Mouse (Mus musculus) urinary bladder, postnatal 4 days (tissue): ENCODE measurements at regions not wholly inside any gene's neighbourhood (a gene's known extent, or its start where the extent isn't known, plus 50 kb on each side); places are given as distances from the start of the nearest gene placed in this dataset.

Source experiments
- DNase-seq, 2 experiments: peaks; one replicate each; pipeline ENCODE4 v3.0.0; 2021 to 2022; ENCODE audit warnings: low spot score in 2 of 2

DNA sequence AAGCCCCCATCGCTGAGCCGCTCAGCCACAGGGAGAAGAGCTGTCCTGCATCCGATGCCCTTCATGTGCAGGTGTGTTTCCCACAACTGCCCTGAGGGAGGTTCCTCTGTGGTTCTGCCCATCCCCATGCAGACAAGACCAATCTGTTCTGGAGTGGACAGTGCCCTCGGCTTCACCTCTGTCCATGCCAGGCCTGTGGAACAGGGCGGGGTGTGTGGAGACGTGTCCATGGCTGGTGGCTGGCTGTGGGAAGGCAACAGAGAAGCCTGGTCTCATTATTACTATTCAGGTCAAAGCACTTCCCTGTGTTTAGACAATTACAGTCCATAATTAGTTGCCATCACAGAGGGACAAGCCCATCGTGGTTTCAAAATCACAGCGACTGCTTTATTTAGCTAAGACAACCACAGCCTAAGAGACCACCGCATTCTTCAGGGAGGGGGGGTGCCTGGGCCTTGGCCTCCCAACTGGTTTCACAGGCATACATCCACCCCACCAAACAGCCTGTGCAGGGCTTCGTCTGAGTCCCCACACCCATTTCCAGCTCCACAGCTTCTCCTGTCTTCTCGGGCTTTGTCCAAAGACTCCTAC is 97.7 kb downstream of the Rplp1 start:
- no peak for DNase-seq

DNA sequence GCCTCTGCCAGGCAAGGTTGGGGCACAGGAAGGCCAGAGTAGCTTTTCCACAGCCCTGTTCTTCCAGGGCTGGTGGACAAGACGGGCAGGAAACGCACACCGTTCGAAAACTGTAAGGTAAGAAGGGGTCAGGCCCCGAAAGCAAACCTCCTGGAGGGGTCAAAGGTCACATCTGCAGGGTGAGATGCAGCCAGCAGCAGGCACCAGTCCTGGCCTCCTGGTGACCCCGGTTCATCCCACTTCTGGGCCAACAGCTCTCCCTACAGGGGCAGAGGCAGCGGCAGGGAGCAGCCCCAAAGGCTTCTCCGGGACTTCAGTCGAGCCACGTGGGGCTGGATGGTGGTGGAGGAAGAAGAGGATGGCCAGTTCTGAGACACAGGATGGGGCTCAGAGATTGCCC is 98.3 kb downstream of the Rplp1 start:
- DNase-seq = no peak

DNA sequence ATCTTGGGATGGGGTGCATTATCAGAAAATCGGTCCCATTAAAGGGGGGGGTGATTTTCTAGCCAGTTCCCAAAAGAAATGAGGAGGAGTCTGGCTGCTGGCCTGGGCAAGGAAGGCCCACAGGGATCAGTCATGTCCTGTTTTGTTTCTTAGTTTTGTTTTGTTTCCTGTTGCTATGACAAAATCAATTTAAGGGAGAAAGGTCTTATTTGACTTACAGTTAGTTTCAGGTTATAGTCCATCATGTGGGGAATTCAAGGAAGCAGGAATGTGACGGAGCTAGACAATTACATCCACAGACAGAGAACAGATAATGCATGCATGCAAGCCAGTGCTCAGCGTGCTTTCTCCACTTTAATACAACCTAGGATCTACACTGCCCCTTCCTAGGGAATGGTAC is 101.1 kb downstream of the Rplp1 start:
- no peak for DNase-seq

DNA sequence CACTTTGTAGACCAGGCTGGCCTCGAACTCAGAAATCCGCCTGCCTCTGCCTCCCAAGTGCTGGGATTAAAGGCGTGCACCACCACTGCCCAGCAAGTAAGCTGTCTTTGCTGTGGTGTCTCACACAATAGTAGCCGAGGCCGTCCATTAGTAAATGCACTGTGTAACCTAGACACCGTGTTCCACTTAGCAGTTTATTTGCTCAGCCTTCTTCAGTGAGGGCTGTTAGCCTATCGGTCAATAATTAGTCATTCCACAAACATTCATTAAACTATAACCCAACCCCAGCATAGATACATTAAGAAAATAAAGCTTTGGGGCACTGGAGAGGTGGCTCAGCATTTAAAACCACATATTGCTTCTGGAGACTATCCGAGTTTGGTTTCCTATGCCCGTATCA is 102.0 kb downstream of the Rplp1 start:
- no peak for DNase-seq

DNA sequence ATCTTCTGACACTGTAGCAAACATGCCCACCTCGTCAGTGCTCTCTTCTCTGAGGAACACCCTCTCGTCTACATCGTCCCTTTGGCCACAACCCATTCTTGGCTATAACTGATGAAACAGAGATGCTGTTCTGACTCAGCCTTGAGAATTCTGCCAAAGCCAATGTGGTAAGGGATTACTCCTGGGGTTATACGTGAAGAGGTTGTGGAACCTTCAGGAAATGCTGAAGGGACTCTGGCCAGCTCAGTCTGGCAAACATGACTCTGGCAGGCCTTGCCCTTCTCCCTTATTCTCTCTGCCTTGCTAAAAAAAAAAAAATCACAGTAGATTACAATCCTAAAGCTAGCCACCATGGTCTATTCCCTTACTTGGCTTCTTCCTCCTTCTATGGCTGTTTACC is 103.9 kb downstream of the Rplp1 start:
- DNase-seq = no peak

DNA sequence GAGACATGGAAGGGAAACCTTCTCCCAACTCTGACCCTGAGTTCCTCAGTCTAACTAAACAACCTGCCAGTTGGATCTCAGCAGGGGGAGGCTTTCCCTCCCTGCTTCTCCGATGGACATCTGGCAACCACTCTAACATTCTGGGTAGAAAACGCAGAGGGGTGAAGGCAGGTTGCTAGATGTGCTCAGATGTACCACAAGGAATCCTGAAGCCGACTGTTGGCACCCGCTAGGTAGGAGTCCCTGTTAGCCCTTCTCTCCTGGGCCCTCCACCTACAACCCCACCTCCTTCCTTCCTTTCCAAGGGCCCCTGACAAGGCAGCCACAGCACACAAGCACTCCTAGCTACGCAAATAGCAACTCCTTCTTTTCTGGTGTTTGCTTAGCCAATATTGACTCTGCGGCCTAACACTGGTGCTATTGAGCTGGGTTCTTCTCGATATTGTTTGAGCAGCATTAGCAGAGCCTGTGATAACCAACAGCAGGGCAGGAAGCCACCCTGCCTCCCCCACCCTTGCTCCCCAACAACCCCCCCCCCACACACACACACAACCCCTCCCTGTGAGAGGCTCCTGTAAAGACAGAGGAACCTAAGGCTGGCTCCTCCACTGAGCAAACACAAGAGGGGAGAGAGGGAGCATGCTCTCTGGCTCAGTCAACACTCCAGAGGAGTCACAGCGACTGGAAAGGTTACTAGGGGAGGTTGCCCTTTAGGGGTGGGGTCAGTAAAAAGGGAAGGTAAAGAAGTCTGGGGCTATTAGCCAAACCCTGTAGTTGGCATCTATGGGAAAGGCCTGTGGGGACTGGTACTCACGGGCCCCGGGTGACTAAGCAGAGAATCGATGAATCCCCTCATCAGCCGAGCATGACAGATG is 105.8 kb downstream of the Rplp1 start:
- no peak for DNase-seq

DNA sequence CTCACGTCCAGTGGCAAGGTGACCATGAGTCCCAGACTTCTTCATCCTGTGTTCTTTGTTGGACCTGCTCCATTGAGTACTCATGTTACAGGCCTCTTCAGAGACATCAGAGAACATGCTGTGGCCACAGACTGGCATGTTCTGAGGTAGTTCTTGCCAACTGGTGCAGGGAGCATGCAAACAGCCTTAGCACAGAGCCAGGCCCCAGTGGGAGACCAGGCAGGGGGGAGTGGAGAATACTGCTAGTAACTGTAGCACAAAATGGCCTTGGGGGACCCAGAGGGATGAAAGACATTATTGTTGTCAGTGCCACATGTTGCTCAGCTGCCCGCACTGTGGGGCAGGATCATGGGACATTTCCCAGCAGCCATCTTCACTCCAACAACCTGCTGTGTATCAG is 108.4 kb downstream of the Rplp1 start:
- no peak for DNase-seq

DNA sequence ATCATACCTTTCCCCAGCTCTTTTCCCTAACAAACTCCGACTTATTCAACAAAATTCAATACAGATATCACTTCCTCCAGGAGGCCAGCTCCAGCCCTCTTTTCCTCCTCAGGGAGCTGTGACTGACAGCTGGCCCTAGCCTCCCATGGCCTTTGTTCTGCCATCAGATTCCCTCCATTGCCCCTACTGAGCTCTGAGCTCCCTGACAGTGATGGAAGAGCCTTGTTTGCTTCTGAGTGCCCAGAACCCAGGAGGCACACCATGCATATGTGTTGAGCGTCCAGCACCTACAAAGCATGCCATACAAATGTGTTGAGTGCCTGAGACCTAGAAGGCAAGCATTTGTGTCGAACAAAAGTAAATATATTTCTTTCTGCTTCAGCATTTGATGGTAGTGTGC is 110.8 kb downstream of the Rplp1 start:
- DNase-seq = no peak

DNA sequence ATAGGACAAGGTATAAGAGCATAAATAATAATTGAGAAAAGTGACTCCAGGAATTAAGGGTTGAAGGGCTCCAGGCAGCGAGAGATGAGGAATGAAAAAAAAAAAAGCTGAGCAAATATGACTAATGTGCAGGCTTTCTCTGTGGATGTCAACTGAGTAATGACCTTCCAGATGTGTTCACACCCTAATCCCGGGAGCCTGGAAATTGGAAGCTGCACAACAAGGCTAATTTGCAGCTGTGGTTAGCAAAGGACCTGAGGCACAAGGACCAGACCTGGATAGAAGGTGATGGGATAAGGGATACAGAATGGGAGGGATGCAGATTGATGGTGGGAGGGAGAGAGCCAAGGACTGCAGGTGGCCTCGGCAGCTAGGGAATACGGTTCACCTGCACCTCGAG is 111.6 kb downstream of the Rplp1 start:
- no peak for DNase-seq

DNA sequence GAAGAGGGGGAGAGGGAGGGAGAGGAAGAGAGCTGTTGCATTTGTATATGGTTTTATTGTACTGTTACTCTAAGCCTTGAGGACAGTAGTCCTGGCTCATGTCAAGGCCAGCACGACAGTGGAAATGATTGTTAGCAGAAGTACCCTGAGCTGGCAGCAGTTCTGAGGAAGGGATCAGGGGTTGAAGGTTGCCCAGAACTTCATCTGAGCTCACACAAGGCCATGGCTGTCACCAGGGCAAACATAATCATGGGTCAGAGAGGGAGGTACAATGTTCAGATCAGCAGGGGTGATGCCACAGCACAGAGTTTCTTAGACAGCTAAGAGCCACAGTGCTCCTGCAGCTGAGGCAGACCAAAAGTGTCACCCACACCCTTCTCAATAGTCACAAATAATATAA is 114.8 kb downstream of the Rplp1 start:
- no peak for DNase-seq

DNA sequence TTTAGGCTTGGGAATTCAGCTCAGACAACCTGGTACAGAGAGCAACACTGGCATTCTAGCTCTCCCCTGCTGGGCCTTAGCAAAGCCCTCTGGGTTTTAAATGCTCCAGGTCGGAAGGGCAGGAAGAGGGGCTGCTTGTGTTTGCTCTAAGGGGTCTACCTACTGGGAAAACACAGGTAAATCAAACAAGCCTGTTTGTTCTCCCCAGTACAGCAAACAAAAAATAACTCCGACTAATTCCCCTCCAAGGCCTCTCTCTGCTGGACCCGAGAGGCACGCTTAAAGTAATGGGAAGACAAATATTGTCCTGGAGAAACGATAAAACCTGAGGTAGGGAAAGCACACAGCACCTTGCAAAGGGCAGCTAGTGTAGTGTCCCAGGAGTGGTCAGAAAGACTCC is 118.4 kb downstream of the Rplp1 start:
- no peak for DNase-seq

DNA sequence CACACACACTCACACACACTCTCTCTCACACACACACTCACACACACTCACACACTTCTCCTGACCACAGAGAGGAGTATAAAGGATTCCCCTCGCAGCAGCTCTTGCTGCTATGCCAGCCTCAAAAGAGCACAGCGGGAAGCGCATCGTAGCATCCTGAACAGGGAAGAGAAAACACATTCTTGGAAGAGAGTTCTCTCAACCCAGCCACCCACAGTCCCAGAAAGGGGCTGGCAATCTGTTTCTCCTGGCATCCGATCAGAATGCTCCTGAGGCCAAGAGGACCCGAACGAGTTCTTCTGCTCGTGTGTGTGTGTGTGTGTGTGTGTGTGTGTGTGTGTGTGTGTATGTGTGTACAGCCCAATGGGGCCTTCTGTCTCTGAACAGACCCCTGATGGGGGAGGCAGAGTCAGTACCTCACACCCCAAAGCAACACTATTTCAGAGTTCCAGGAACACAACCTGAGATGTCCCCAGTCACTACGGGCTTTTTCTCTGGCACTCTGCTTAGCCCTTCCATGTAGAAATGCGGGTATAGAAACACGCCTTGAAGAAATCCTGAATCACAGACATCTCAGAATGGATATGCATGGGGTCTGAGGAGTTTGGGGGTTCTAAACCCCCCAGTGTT is 122.8 kb downstream of the Rplp1 start:
- no peak for DNase-seq

DNA sequence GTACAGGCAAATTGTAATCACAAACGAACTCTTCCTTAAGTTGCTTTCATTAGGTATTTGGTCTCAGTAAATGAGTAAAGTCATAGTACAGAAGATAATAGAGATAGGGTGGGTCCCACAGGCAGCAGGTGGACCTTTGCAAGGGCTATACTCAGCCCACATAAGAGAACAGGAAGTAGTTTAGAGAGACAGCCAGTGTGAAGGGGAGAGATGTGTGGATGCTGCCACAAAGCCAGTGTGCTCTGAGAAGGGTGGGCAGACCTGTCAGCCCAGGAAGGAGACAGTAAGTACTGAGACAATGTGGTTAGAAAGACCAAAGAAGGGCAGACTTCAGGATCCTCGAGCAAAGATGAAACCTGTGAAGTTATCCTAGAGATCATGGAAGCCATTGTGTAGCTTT is 123.5 kb downstream of the Rplp1 start:
- DNase-seq = no peak

DNA sequence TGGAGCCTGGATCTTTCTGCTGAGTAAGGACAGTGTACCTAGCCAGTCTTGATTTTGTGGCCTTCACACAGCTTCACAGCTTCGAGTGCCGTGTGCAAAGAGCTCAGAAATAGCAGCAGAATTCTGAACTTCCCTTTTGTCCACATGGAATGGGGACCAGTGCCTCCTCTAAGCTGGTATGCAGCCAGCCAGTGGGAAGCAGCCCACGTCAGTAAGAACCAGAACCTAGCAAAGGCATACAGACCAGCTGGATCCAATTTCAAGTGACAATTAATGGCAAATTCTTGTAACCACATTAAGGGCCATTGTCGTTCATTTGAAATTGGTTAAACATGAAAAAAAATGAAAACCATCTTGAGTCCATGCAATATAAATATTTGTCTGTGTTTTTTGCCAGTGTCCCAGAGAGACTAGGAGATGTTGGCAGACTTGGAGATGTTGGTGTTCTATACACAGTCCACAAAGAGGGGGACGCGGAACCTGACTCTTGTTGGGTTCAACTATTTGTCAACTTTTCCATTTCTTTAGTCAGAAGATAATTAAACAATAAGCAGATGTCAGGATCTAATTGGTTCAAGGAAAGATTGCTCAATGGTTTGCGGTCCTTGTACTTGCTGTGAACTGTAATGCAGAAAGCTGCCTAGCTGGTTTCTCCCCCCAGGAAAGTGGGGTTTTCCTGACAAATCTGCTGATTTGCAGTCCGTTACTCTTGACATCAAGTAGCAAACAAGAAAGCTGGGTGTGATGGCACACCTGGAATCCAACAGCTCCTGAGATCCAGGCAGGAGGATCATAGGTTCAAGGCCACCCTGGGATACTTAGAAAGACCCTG is 125.1 kb downstream of the Rplp1 start:
- DNase-seq = no peak

DNA sequence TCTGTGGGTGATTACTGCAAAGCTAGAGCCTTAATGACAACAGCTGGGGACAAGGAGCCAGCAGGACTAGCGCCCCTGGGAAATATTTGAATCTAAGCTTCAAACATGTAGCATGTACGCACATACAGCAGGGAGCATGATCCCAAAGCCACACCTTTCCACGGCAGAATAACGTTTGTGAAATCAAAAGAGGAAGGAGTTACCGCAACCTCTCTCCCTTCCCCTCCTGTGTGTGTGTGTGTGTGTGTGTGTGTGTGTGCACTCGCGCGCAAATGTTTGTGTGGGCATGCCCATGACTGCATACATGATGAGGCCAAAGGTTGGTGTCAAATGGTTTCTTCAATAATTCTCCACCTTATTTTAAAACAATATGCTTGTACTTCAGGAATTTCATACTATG is 132.9 kb downstream of the Rplp1 start:
- no peak for DNase-seq

DNA sequence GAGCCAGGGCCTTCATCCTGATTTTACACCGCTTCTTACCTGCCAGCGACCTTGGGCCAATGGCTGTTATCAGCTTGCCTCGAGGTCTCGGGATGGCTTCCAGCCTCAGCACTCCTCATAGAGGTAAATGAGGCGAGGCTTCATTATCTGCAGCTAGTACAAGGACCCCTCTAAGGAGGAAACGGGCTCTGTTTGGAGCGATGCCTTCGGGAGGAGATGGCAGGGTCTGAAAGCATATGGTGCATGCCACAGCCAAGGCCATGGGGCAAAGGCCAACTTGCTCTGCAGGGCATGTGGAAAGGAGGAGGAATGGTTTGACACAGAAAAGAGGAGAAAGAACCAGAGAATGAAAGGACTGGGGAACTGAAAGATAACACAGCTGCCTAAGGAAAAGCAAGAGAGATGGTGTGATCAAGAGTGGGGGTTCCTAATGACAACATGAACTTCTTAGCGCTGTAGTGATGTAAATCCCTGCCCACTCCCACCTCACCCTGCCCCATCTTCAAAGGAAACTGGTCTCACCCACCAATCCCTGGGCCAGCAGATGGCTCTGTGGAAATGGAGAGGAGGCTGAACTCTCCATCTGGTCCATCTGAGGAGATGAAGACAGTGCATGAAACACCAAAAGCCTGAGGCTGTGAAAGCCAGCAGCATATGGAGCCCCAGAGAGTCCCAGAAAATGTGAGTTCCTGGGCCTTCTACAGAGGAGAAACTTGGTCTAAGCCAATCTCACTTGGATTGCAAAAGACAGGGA is 134.0 kb downstream of the Rplp1 start:
- DNase-seq = no peak

DNA sequence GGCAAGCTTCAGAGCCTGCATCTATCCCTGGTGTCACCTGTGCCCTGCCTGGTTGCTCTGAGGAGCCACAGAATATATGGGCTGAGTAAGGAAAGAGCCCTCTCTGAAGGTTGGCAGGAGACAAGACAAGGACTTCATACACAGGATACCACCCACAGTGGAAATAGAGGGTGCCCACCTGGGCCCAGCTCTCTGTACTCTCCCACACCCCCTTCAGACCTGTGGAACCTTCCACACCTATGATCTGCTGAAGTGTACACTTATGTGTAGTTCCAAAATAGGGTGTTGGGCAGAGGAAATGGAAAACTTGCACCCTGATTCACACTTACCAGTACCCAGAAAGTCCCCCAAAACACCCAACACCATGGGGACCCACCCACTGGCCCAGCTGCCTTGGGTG is 135.2 kb downstream of the Rplp1 start:
- DNase-seq = no peak

DNA sequence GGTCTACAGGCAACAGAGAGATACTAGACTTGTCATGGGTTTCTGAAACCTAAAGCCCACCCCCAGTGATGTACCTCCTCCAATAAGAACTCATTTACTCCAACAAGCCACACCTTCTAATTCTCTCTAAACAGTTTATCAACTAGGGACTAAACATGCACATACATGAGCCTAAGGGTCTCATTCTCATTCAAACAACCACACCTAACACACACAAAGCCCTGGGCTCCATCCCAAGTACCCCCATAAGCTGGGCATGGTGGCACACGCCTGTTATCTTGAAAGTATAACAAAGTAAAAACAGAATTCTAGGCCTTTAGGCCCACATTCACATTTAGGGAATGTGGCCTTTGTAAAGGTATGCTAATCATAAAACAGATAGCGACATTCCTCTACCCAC is 137.9 kb downstream of the Rplp1 start:
- DNase-seq = no peak

DNA sequence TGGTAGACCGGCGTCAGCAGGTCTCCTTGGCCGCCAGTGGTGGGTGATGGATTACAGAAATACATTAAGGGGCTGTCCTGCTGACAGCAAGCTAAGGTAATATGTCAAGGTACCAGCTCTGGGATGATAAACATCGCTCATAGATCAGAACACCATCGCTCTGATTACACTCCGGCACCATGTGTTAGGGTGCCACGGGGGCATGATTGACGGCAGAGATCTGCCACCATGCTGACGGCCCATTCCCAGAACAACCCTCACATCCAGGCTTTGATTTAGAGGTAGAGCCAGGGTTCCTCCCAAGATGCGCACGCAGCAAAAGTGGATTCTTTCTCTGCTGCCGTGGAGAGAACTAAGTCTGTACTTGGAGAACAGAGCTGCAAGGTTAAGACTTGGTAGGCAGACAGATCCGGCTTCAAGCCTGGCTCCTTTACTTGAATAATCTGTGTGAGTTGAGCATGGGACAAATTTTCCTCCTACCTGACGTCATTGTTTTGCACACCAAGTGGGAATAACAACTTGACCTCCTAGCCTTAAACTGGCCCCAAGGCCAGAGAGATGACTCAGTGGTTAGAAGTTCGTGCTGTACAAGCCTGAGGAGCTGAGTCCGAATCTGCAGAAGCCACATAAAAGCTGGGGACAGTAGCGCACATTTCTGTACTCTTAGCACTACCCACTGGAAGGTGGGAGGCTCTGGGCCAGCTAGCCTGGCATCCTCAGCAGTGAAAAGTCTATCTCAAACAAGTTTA is 144.0 kb downstream of the Rplp1 start:
- DNase-seq = no peak

DNA sequence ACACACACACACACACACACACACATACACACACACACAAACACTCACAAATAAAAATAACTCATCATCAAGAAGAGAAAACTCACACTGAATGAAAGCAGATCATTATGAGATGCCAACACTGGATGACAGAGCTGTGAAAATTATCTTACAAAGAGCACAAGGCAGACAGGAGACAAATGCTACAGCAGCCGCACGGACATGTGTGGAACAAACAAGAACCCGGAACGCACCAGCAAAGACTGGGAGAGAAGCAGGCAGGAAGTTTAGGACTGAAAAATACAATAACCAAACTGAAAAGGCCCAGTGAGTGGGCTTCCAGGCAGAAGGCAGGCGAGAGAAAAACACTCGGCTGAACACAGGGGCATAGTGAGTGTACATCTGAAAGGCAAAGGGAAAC is 148.2 kb downstream of the Rplp1 start:
- DNase-seq = no peak

DNA sequence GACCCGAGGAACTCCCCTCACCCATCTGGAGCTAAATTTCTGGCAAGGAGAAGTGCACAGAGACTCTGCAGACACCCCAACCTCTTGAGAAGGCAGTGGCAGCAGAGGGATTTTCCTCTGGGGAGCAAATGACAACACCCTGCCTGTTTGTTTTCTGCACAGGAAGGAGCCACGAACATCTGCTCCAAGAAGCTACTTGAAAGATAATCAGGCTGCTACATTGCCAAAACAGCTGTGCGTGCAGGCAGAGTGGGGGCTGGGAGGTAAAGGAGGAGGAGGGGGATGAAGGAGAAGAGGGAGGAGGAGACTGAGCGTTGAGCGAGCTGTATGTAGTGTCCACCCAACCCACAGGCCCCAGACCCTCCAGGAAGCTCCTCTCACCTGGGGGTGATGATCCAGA is 149.0 kb downstream of the Rplp1 start:
- no peak for DNase-seq
